Mouse (Mus musculus) cortical plate, adult 2 months (tissue): Measurements from ENCODE around the gene Trpc4ap. TPM values are rescaled to one million over a fixed set of nuclear protein-coding genes. Genes with fewer than 3 reads are reported as not detected.

Experiments used
- H3K27ac ChIP-seq: fragments of 200-500 bp; 2 replicates; pipeline ENCODE4 v1.5.1; 2012; ENCODE audit warnings: low read length, control low read depth, inconsistent platforms; ENCODE audit not compliant: insufficient read depth
- H3K4me1 ChIP-seq: fragments of 200-500 bp; 2 replicates; pipeline ENCODE4 v1.6.1; 2011; ENCODE audit warnings: low read length; ENCODE audit not compliant: control insufficient read depth, insufficient read depth
- H3K4me3 ChIP-seq: fragments of 200-500 bp; 2 replicates; pipeline ENCODE4 v1.5.1; 2011; ENCODE audit warnings: mild to moderate bottlenecking, low read length, control low read depth; ENCODE audit not compliant: insufficient read depth
- CTCF ChIP-seq: fragments of 200-500 bp; IDR thresholded peaks from 2 replicates; pipeline ENCODE4 v1.5.1; 2011; ENCODE audit warnings: mild to moderate bottlenecking, control low read depth, low read length; ENCODE audit not compliant: insufficient read depth; ENCODE audit errors: extremely low read depth
- POLR2A ChIP-seq: fragments of 200-500 bp; IDR thresholded peaks from 2 replicates; pipeline ENCODE4 v1.6.1; 2011; ENCODE audit warnings: mild to moderate bottlenecking, low read length, control low read depth; ENCODE audit not compliant: insufficient read depth; ENCODE audit errors: extremely low read depth
- polyA plus RNA-seq: library from polyadenylated mRNA; depleted of rRNA; stranded (reverse); fragments of >200 nt; gene quantifications from 2 replicates; pipeline ENCODE4 v1.2.3, GENCODE M21; 2012

The Trpc4ap gene
- polyA plus RNA-seq, 1 experiment, result 163 TPM

DNA sequence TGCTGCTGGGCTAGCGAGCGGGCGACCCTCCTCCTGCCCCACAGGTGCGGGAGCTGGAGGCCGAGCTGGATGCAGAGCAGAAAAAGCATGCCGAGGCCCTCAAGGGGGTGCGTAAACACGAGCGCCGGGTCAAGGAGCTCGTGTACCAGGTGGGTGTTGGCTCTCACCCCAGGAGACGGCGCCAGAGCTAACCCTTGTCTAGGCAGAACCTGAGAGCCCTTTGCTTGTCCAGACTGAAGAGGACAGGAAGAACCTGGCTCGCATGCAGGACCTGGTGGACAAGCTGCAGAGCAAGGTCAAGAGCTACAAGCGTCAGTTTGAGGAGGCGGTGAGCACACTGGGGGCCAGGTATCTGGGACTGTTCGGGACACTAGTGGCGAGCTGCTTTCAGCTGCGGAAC, 59.1 kb downstream of the Trpc4ap start:
- peaks cover 4% of the 10 kb centered on the region for H3K4me1 ChIP-seq
- no peak overlapping the region for H3K27ac ChIP-seq
- H3K4me3 ChIP-seq, result no peak overlapping the region
- TF ChIP-seq POLR2A (no peak), CTCF (no peak)

DNA sequence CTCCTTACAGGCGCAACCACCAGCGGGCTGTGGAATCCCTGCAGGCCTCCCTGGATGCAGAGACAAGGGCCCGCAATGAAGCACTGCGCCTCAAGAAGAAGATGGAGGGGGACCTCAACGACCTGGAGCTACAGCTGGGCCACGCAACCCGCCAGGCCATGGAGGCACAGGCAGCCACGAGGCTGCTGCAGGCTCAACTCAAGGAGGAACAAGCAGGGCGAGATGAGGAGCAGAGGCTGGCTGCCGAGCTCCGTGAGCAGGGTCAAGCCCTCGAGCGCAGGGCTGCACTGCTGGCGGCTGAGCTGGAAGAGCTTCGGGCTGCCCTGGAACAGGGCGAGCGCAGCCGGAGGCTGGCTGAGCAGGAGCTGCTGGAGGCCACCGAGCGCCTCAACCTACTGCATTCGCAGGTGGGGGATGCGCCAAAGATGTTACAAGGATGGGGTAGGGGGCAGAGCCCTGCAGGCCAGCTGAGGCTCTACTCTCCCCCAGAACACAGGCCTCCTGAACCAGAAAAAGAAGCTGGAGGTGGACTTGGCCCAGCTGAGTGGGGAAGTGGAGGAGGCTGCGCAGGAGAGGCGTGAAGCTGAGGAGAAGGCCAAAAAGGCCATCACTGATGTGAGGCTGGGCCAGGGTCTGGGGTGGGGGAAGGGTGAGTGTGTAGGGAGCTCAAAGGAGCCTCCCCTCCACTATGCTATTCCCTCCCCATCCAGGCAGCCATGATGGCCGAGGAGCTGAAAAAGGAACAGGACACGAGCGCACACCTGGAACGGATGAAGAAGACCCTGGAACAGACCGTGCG, 59.8 kb downstream of the Trpc4ap start:
- no peak for TF ChIP-seq CTCF
- TF ChIP-seq POLR2A, result no peak
- Histone ChIP-seq H3K4me3 (no peak overlapping the region), H3K27ac (no peak overlapping the region), H3K4me1 (peaks cover 4% of the 10 kb centered on the region)

DNA sequence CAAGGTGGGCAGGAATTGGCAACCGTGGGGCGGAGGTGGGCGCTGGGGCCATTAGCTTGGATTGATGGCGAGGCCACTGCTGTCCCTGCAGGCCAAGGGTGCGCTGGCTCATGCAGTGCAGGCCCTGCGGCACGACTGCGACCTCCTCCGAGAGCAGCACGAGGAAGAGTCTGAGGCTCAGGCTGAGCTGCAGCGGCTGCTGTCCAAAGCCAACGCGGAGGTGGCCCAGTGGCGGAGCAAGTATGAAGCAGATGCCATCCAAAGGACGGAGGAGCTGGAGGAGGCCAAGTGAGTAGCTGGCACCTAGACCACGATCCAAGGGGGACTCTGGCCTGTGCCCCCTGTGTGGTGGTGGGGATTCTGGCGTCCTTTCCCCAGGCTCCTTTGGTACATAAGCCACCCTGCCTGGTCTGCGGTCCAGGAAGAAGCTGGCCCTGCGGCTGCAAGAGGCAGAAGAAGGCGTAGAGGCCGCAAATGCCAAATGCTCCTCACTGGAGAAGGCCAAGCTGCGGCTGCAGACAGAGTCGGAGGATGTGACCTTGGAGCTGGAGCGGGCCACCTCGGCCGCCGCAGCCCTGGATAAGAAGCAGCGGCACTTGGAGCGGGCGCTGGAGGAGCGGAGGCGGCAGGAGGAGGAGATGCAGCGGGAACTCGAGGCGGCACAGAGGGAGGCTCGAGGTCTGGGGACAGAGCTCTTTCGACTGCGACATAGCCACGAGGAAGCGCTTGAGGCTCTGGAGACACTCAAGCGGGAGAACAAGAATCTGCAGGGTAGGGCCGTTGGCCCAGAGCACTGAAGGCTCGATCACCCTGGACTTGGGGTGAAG, 61.4 kb downstream of the Trpc4ap start:
- H3K4me3 ChIP-seq, result no peak overlapping the region
- peak overlapping the region; percentile 14; the same call in 1 of the 2 replicates for H3K27ac ChIP-seq
- no peak for TF ChIP-seq POLR2A
- TF ChIP-seq CTCF, result no peak
- peaks cover 4% of the 10 kb centered on the region for H3K4me1 ChIP-seq

DNA sequence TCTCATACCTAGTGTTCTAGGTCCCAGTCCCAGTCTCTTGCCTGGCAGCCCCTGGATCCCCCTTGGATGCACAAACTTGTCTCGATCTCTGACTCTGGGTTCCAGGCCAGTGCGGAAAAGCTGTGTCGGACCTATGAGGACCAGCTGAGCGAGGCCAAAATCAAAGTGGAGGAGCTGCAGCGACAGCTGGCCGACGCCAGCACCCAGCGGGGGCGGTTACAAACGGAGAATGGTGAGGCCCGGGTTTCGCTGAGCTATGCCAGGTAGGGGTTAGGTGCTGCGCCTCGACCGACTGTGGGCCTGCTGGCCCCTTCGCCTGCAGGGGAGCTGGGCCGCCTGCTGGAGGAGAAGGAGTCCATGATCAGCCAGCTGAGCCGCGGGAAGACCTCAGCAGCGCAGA, 62.0 kb downstream of the Trpc4ap start:
- Histone ChIP-seq H3K4me3 (no peak overlapping the region), H3K27ac (0 out of 2 replicates have a peak overlapping the region, but pooled peaks have one; percentile 14), H3K4me1 (peaks cover 4% of the 10 kb centered on the region)
- TF ChIP-seq CTCF (no peak), POLR2A (no peak)

DNA sequence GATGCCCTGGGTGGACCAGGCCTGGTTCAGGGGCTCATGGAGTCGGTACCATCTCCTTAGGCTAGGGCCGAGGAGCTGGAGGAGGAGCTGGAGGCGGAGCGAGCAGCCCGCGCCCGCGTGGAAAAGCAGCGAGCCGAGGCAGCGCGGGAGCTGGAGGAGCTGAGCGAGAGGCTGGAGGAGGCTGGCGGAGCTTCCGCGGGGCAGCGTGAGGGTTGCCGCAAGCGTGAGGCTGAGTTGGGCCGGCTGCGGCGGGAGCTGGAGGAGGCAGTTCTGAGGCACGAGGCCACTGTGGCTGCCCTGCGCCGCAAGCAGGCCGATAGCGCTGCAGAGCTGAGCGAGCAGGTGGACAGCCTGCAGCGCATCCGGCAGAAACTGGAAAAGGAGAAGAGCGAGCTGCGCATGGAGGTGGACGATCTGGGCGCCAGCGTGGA, 62.9 kb downstream of the Trpc4ap start:
- H3K4me3 ChIP-seq, result peak overlapping the region; percentile 27
- peak overlapping the region; percentile 38 for H3K27ac ChIP-seq
- peaks cover 4% of the 10 kb centered on the region for H3K4me1 ChIP-seq
- TF ChIP-seq CTCF (no peak), POLR2A (peak; percentile 45; the same call in 1 of the 2 replicates)

DNA sequence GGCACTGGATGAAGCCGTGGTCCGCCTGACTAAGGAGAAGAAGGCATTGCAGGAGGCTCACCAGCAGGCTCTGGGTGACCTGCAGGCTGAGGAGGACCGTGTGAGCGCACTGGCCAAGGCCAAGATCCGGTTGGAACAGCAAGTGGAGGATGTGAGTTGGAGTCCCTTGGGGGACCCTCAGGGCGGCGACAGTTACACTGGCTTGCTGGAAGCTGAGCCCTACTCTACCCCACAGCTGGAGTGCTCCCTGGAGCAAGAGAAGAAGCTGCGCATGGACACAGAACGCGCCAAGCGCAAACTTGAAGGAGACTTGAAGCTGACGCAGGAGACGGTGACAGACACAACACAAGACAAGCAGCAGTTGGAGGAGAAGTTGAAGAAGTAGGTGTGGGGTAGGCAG, 63.7 kb downstream of the Trpc4ap start:
- Histone ChIP-seq H3K4me3 (peak overlapping the region; percentile 27; the same call in 1 of the 2 replicates), H3K27ac (no peak overlapping the region; the same call in 1 of the 2 replicates), H3K4me1 (peaks cover 4% of the 10 kb centered on the region)
- TF ChIP-seq POLR2A, result no peak
- no peak for TF ChIP-seq CTCF

DNA sequence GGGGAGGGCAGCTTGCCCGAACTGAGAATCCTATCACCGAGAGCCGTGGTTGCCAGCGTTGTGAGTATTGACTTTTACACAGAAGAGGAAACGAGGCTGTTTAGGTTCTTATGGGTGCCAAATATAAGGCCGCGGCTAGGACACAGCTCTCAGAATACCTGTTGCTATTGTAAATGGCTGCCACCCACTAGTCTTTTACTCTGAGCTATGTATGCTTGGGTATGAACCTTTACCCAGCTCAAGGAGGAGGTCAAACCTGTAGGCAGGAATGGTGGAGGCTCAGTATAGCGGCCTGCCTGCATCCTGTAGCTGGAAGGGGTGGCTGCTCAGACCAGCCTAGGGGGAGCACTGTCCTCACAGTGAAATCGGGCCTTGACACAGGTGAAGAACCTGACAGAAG, 64.1 kb downstream of the Trpc4ap start:
- Histone ChIP-seq H3K4me1 (peaks cover 4% of the 10 kb centered on the region), H3K27ac (no peak overlapping the region), H3K4me3 (no peak overlapping the region)
- TF ChIP-seq POLR2A (no peak), CTCF (no peak)

DNA sequence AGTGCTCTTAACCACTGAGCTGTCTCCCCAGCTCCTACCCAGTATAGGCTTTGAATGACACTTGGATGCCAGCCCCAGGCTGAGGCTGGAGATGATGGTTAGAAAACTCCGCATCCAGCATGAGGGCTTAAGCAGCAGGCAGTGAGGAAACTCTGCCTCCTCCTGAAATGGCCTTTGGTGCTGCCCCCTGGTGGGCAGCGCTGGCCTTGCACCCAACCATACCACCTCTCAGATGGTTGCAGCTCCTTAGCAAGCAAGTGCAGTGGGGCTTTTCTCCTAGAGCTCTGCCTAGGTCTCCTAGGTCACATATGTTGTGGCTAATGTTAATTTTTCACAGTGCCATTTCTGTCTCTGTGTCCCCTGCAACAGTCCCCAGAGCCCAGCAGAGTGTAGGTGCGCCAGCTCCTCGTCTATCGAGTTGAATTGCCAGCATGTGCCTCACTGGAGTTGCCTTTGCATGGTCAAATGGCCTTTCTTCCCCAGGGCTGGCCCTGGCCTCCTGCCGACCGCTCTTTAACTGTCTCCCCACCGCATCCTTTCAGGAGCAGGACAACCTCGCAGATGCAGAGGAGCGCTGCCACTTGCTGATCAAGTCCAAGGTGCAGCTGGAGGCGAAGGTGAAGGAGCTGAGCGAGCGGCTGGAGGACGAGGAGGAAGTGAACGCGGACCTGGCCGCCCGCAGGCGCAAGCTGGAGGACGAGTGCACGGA, 65.0 kb downstream of the Trpc4ap start:
- Histone ChIP-seq H3K4me1 (peaks cover 4% of the 10 kb centered on the region), H3K4me3 (no peak overlapping the region), H3K27ac (no peak overlapping the region)
- TF ChIP-seq CTCF (peak; percentile 85), POLR2A (no peak)

DNA sequence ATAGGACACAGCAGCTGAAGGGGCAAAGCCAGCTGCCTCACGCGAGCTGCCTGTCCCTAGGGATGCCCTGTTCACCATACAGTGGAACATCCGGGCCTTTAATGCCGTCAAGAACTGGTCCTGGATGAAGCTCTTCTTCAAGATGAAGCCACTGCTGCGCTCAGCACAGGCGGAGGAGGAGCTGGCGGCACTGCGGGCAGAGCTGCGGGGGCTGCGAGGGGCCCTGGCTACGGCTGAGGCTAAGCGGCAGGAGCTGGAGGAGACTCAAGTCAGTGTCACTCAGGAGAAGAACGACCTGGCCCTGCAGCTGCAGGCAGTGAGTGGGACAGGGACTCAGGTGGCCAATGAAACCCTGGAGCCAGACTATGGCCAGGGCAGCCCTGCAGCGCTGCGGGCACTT, 65.9 kb downstream of the Trpc4ap start:
- Histone ChIP-seq H3K4me1 (peaks cover 4% of the 10 kb centered on the region), H3K27ac (no peak overlapping the region), H3K4me3 (no peak overlapping the region)
- TF ChIP-seq CTCF (no peak), POLR2A (no peak)

DNA sequence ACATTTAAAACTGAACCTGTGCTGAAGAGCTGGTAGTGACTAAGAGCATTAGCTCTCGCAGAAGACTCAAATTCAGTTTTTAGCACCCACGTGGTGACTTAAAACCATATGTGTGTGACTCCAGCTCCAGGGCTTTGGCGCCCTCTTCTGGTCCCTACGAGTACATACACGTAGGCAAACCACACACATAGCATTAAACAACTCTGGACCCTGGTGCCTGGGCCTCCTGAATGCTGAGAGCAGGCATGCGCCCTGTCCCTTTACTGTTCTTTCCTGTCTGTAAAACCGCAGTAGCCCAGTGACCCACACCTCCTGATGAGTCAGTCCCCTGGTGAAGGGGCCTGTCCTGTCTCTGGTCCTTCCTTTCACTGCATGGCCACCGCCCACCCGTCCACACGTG, 67.5 kb downstream of the Trpc4ap start:
- Histone ChIP-seq H3K27ac (no peak overlapping the region), H3K4me3 (no peak overlapping the region), H3K4me1 (peaks cover 4% of the 10 kb centered on the region)
- no peak for TF ChIP-seq POLR2A
- peak; percentile 85 for TF ChIP-seq CTCF
